Mouse (Mus musculus) embryonic facial prominence, embryonic 14.5 days (tissue): ENCODE results near the gene Alpk3. TPM values are rescaled to one million over a fixed set of nuclear protein-coding genes. Genes with fewer than 3 reads are reported as not detected.
A peak's percentile ranks its signal among the peaks of the same experiment; 100 is the strongest.
"Not testable (repeated sequence)": the region's sequence is repeated elsewhere in the genome, so short reads cannot be mapped to it uniquely, and the experiment has no call there.

ENCODE experiments used
- ATAC-seq: fragments of 200-750 bp; cut with Nextera tagmentation; 2 replicates; pipeline ENCODE4 v1.8.0; 2017; ENCODE audit warnings: low read depth, moderate number of reproducible peaks, moderate TSS enrichment
- DNase-seq: peaks from one replicate; pipeline ENCODE4 v3.0.0-alpha.2; 2015; ENCODE audit warnings: low spot score
- H3K27ac ChIP-seq: fragments of 300-500 bp; sonication (generic); replicated peaks from 2 replicates; pipeline ENCODE4 v1.5.1; 2014; ENCODE audit warnings: low read depth, mild to moderate bottlenecking, low read length, moderate library complexity
- H3K27me3 ChIP-seq: fragments of 300-500 bp; sonication (generic); replicated peaks from 2 replicates; pipeline ENCODE4 v1.6.1; 2014; ENCODE audit warnings: low read length; ENCODE audit not compliant: control insufficient read depth, insufficient read depth
- H3K36me3 ChIP-seq: fragments of 300-500 bp; sonication (generic); 2 replicates; pipeline ENCODE4 v1.6.1; 2014; ENCODE audit warnings: low read length, mixed read lengths; ENCODE audit not compliant: control insufficient read depth, insufficient read depth
- H3K4me1 ChIP-seq: fragments of 300-500 bp; sonication (generic); 2 replicates; pipeline ENCODE4 v1.6.1; 2014; ENCODE audit warnings: antibody characterized with exemption, low read length; ENCODE audit not compliant: control insufficient read depth, insufficient read depth
- H3K4me2 ChIP-seq: fragments of 300-500 bp; sonication (generic); 2 replicates; pipeline ENCODE4 v1.6.1; 2014; ENCODE audit warnings: low read depth, mild to moderate bottlenecking, low read length, moderate library complexity, mixed read lengths
- H3K4me3 ChIP-seq: fragments of 300-500 bp; sonication (generic); 2 replicates; pipeline ENCODE4 v1.5.1; 2014; ENCODE audit warnings: low read depth, mild to moderate bottlenecking, low read length
- H3K9ac ChIP-seq: fragments of 300-500 bp; sonication (generic); 2 replicates; pipeline ENCODE4 v1.6.1; 2014; ENCODE audit warnings: low read depth, mild to moderate bottlenecking, low read length, moderate library complexity, mixed read lengths
- H3K9me3 ChIP-seq: fragments of 300-500 bp; sonication (generic); 2 replicates; pipeline ENCODE4 v1.6.1; 2016; ENCODE audit warnings: low read length; ENCODE audit not compliant: control insufficient read depth
- WGBS: fragments of 180-500 bp; shearing (Covaris S2); extraction: QIAGEN DNeasy Blood & Tissue Kit; methylation state at CpG from one replicate; pipeline ENCODE4 v1.1.7; 2014; 5-methylcytosine and 5-hydroxymethylcytosine counted together
- polyA plus RNA-seq: library from polyadenylated mRNA; unstranded; fragments of >200 nt; fragmentation: Nextera tagmentation; extraction: Ambion mirVana; gene quantifications from 2 replicates; pipeline ENCODE4 v1.2.1, GENCODE M21; 2014

Alpk3 gene
- polyA plus RNA-seq, 1 experiment from 2014 or later: 7.9 TPM

DNA sequence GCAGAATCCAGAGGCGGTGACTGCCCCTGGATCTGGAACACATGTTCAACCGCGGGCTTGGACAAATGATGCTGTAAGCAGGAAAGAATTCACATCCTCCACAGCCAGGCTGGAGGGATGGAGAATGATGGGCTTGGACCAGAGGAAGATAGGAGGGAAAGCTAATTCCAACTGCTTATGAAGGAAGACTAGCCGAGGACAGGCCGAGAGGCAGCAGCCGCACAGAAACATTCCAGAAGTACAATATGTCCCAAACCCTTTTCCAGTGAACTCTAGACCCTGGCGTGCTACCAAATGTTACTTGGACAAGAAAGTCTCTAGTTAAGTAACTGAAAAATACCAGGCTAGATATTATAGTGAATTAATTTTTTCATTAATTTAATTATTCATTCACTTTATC is 81.7 kb downstream of the Alpk3 start:
- 78% methylated on average over 7 of the region's 7 CpGs for WGBS
- Histone ChIP-seq H3K9me3 (no peaks in the 10 kb centered on the region), H3K27ac (no peak overlapping the region), H3K4me1 (0 out of 2 replicates have a peak, but pooled peaks cover 7% of the 10 kb centered on the region), H3K4me2 (no peak overlapping the region), H3K9ac (no peak overlapping the region), H3K27me3 (no peaks in the 10 kb centered on the region), H3K36me3 (no peaks in the 10 kb centered on the region), H3K4me3 (no peak overlapping the region)
- DNase-seq (peak; percentile 14), ATAC-seq (no peak)

DNA sequence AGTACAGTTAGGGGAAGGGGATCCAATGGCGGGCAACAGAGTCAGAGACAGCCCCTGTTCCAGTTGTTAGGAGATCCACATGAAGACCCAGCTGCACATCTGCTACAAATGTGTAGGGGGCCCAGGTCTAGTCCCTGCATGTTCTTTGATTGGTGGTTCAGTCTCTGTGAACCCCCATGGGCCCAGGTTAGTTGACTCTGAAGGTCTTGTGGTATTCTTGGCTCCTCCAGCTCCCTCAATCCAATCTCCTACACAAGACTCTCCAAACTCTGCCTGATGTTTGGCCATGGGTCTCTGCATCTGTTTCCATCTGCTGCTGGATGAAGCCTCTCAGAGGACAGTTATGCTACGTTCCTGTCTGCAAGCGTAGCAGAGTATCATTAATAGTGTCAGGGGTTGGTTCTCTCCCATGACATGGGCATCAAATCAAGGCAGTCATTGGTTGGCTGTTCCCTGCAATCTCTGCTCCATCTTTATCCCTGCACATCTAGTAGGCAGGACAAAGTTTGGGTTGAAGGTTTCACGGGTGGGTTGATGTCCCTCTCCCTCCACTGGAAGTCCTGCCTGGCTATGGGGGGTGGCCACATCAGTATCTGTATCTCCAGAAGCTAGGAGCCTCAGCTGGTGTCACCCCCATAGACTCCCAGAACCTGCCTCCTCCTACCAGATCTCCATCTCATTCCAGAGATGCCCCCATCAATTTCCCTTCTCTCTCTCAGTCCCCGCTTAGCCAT is 82.4 kb downstream of the Alpk3 start:
- H3K4me1 ChIP-seq: 0 out of 2 replicates have a peak, but pooled peaks cover 4% of the 10 kb centered on the region
- H3K9ac ChIP-seq: no peak overlapping the region
- 81% methylated on average over 5 of the region's 5 CpGs for WGBS
- no peaks in the 10 kb centered on the region for H3K36me3 ChIP-seq
- no peak for DNase-seq
- ATAC-seq: no peak
- no peaks in the 10 kb centered on the region for H3K27me3 ChIP-seq
- H3K4me2 ChIP-seq: no peak overlapping the region
- no peaks in the 10 kb centered on the region for H3K9me3 ChIP-seq
- H3K4me3 ChIP-seq: no peak overlapping the region
- H3K27ac ChIP-seq: no peak overlapping the region

DNA sequence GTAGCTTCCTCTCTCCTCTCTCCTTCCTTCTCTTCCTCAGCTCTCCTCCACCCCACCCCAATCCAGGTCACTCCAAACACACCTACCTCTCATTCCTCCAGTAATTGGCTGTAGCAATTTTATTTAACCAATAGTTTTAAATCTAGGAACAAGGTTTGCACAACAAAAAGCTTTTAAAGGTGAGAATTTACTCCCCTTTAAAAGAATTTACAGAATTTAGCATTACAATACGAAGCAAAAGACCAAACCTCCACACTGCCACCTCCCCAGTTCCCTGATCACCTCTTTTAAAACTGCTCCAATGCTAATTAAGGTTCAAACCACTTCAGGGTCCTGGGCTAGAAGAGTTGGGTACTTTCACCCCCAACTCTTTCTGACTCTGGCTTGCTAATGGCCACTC is 84.1 kb downstream of the Alpk3 start:
- no peak overlapping the region for H3K27ac ChIP-seq
- no peak for DNase-seq
- no peak for ATAC-seq
- no peak overlapping the region for H3K4me2 ChIP-seq
- no peak overlapping the region for H3K9ac ChIP-seq
- no peaks in the 10 kb centered on the region for H3K27me3 ChIP-seq
- H3K9me3 ChIP-seq: no peaks in the 10 kb centered on the region
- H3K4me3 ChIP-seq: no peak overlapping the region
- no peaks in the 10 kb centered on the region for H3K4me1 ChIP-seq
- 70% methylated on average over 1 of the region's 1 CpGs for WGBS
- no peaks in the 10 kb centered on the region for H3K36me3 ChIP-seq

GRCm38 (mm10) chr7:81143056-81143455 is 85.7 kb downstream of the Alpk3 start:
- DNase-seq, H3K4me2 ChIP-seq, H3K9ac ChIP-seq, H3K27me3 ChIP-seq, H3K27ac ChIP-seq, H3K9me3 ChIP-seq, H3K36me3 ChIP-seq, H3K4me1 ChIP-seq, H3K4me3 ChIP-seq, ATAC-seq: not testable (repeated sequence)
- WGBS: 55% methylated on average over 4 of the region's 4 CpGs

GRCm38 (mm10) chr7:81149759-81150158 is 92.4 kb downstream of the Alpk3 start:
- H3K4me2 ChIP-seq: no peak overlapping the region
- H3K27me3 ChIP-seq: no peaks in the 10 kb centered on the region
- ATAC-seq (no peak), DNase-seq (no peak)
- no peaks in the 10 kb centered on the region for H3K4me1 ChIP-seq
- H3K9me3 ChIP-seq: no peaks in the 10 kb centered on the region
- no peak overlapping the region for H3K27ac ChIP-seq
- H3K9ac ChIP-seq: no peak overlapping the region
- 91% methylated on average over 11 of the region's 11 CpGs for WGBS
- no peak overlapping the region for H3K4me3 ChIP-seq
- H3K36me3 ChIP-seq: no peaks in the 10 kb centered on the region

DNA sequence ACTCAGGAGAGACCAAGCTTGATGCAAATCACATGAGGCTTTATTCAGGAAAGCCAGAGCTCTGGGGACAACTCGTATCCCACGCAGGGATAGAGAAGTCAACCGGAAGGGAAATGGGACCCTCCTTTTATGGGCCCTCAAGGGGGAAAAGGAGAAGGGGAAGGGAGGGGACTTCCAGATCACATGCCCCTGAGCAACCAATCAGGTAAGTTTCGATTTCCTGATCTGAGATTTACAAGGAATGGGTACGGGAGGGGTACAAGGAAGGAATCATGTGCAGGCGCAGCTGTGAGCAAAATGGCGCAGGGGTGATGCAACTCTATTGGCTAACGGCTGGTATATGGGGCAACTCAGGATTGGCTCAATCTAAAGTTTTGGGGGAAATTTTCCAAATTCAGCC is 93.8 kb downstream of the Alpk3 start:
- Histone ChIP-seq H3K27ac (no peak overlapping the region), H3K9me3 (no peaks in the 10 kb centered on the region), H3K36me3 (no peaks in the 10 kb centered on the region), H3K9ac (no peak overlapping the region), H3K4me2 (no peak overlapping the region), H3K27me3 (no peaks in the 10 kb centered on the region), H3K4me1 (no peaks in the 10 kb centered on the region), H3K4me3 (no peak overlapping the region)
- 91% methylated on average over 8 of the region's 8 CpGs for WGBS
- ATAC-seq: no peak
- DNase-seq: no peak

DNA sequence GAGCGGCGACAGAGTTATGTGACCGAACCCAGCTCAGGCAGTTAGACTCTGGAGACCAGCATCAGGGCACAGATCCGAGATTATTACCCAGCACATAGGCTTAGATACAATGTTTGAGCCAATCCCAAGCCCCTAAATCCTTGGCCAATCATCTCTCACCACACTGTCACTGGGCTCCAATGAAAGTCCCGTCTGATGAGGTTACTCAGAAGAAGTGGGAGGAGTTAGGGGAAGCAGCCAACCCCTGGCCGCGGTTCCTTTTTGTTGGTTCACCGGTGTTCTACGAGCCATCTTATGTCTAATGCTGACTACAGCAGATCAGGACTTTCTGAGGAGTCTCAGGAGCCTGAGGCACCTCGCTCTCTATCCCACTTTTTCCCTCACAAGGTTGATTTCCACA is 94.9 kb downstream of the Alpk3 start:
- no peak for DNase-seq
- no peak overlapping the region for H3K27ac ChIP-seq
- H3K4me3 ChIP-seq: no peak overlapping the region
- H3K9ac ChIP-seq: no peak overlapping the region
- no peaks in the 10 kb centered on the region for H3K9me3 ChIP-seq
- no peaks in the 10 kb centered on the region for H3K4me1 ChIP-seq
- no peaks in the 10 kb centered on the region for H3K36me3 ChIP-seq
- H3K4me2 ChIP-seq: no peak overlapping the region
- H3K27me3 ChIP-seq: no peaks in the 10 kb centered on the region
- 95% methylated on average over 10 of the region's 10 CpGs for WGBS
- ATAC-seq: no peak

DNA sequence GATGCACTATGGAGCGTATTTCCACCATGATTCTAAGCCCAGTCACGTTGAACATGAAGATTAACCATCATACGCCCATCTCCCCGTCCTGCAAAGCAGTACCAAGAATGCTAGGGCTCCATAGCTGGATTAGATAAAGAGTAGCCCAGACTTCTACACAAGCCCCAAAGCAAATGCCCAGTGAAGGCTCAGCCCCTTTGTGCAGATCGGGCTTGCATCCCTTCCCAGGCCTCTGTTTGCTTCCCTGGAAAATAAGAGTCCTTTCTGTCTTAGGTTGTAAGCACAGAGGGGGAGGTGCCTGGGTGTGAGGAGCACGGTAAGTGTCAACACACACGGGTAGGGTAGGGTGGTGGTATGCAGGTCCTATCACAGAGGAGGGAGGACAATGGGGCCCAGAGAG is 95.4 kb downstream of the Alpk3 start:
- no peak overlapping the region for H3K27ac ChIP-seq
- no peak overlapping the region for H3K4me3 ChIP-seq
- H3K27me3 ChIP-seq: no peaks in the 10 kb centered on the region
- no peaks in the 10 kb centered on the region for H3K9me3 ChIP-seq
- ATAC-seq (no peak), DNase-seq (no peak)
- H3K4me2 ChIP-seq: no peak overlapping the region
- no peaks in the 10 kb centered on the region for H3K36me3 ChIP-seq
- H3K4me1 ChIP-seq: no peaks in the 10 kb centered on the region
- 80% methylated on average over 7 of the region's 7 CpGs for WGBS
- no peak overlapping the region for H3K9ac ChIP-seq

GRCm38 (mm10) chr7:81153327-81153726 is 95.9 kb downstream of the Alpk3 start:
- no peaks in the 10 kb centered on the region for H3K36me3 ChIP-seq
- ATAC-seq: no peak

More at GRCm38 (mm10) chr7:81153327-81153726, 95.9 kb downstream of the Alpk3 start:
- no peak for DNase-seq
- Histone ChIP-seq H3K4me3 (no peak overlapping the region), H3K27ac (no peak overlapping the region), H3K9ac (no peak overlapping the region), H3K4me2 (no peak overlapping the region), H3K9me3 (no peaks in the 10 kb centered on the region), H3K27me3 (no peaks in the 10 kb centered on the region), H3K4me1 (no peaks in the 10 kb centered on the region)
- WGBS: 78% methylated on average over 6 of the region's 6 CpGs
